Comparison of ENCODE assay signal across 10 mouse cellular contexts in genomic region chr5:143060774-143061385, GRCm38 (mm10). TPM values are rescaled to one million over a fixed set of nuclear protein-coding genes. Genes with fewer than 3 reads are reported as not detected.
DNase-seq lines count a peak whose midpoint lies in the region; ATAC-seq and TF ChIP-seq lines count a peak whose summit lies in the region.
"Had no signal": no experiment of that assay in that cellular context is flagged by ENCODE, and none has a peak within 500 bp of the region (broad histone marks: within the 10 kb centered on the region; RNA-seq: fewer than 3 reads in every experiment).

No protein-coding gene starts in this region.

- no peak for ATAC-seq in hindbrain, embryonic 11.5 days (ENCODE audit: low FRiP score)
- ATAC-seq in forebrain, postnatal 0 days, result peak; percentile 75
- no peak for ATAC-seq in liver, embryonic 14.5 days (ENCODE audit: insufficient read depth)
- ATAC-seq in erythroblast, adult 5-6 weeks (replicated peaks; ENCODE audit: low FRiP score, poor library complexity, severe bottlenecking), result no peak

- no peaks in the 10 kb centered on the region for H3K9me3 ChIP-seq in hindbrain, embryonic 10.5 days
- no peaks in the 10 kb centered on the region for H3K9me3 ChIP-seq in hindbrain, embryonic 11.5 days (ENCODE audit: control insufficient read depth, low read length)
- H3K9me3 ChIP-seq in forebrain, postnatal 0 days (ENCODE audit: low read length), result no peaks in the 10 kb centered on the region
- H3K9me3 ChIP-seq in liver, embryonic 14.5 days (ENCODE audit: control insufficient read depth, low read length), result no peaks in the 10 kb centered on the region
- H3K9me3 ChIP-seq: embryonic facial prominence, embryonic 13.5 days; G1E; lung, embryonic 15.5 days had no signal

- no peaks in the 10 kb centered on the region for H3K27me3 ChIP-seq in hindbrain, embryonic 10.5 days (ENCODE audit: insufficient read depth, poor library complexity, severe bottlenecking)
- H3K27me3 ChIP-seq in hindbrain, embryonic 11.5 days (ENCODE audit: control insufficient read depth, insufficient read depth, low read length), result no peaks in the 10 kb centered on the region
- no peaks in the 10 kb centered on the region for H3K27me3 ChIP-seq in forebrain, postnatal 0 days (ENCODE audit: insufficient read depth, low read length)
- no peaks in the 10 kb centered on the region for H3K27me3 ChIP-seq in liver, embryonic 14.5 days (ENCODE audit: control insufficient read depth, insufficient read depth, low read length)
- H3K27me3 ChIP-seq: embryonic facial prominence, embryonic 13.5 days; lung, embryonic 15.5 days had no signal

- 16% methylated on average over 2 of the region's 2 CpGs for WGBS in hindbrain, embryonic 10.5 days
- WGBS in hindbrain, embryonic 11.5 days, result 26% methylated on average over 2 of the region's 2 CpGs
- WGBS in forebrain, postnatal 0 days, result 33% methylated on average over 2 of the region's 2 CpGs
- WGBS in liver, embryonic 14.5 days (ENCODE audit: insufficient replicate concordance), result 42% methylated on average over 2 of the region's 2 CpGs
- 33% methylated on average over 2 of the region's 2 CpGs for WGBS in olfactory bulb, adult 2 months

- TF ChIP-seq CTCF in forebrain, postnatal 0 days (IDR thresholded peaks at IDR 0.05; ENCODE audit: low read depth), result no peak
- no peak for TF ChIP-seq CTCF in liver, embryonic 14.5 days (IDR thresholded peaks at IDR 0.05; ENCODE audit: low read depth)
- no peak for TF ChIP-seq CTCF in olfactory bulb, adult 2 months (IDR thresholded peaks at IDR 0.05; ENCODE audit: insufficient read depth, low read depth, low read length)

- DNase-seq in hindbrain, embryonic 10.5 days (ENCODE audit: low spot score), result peak; percentile 41
- no peak for DNase-seq in hindbrain, embryonic 11.5 days (ENCODE audit: low spot score)
- no peak for DNase-seq in forebrain, postnatal 0 days
- DNase-seq in liver, embryonic 14.5 days (ENCODE audit: low read depth in 3 of 3, low spot score in 3 of 3), result no peak
- DNase-seq in layer of hippocampus, adult 11-12 months (ENCODE audit: low spot score), result no peak

- no peak overlapping the region for H3K4me2 ChIP-seq in hindbrain, embryonic 11.5 days (replicated peaks; ENCODE audit: low read depth, low read length)
- no peak overlapping the region for H3K4me2 ChIP-seq in forebrain, postnatal 0 days (ENCODE audit: low read depth)
- H3K4me2 ChIP-seq in liver, embryonic 14.5 days (ENCODE audit: low read depth), result peak overlapping the region; percentile 79
- H3K4me2 ChIP-seq: embryonic facial prominence, embryonic 13.5 days; lung, embryonic 15.5 days had no signal

- no peak for TF ChIP-seq EP300 in liver, embryonic 14.5 days (IDR thresholded peaks at IDR 0.05; ENCODE audit: low read depth)

- peak overlapping the region; percentile 36; the same call in 1 of the 2 replicates for H3K27ac ChIP-seq in hindbrain, embryonic 10.5 days
- H3K27ac ChIP-seq in hindbrain, embryonic 11.5 days (ENCODE audit: low read depth, low read length), result no peak overlapping the region
- H3K27ac ChIP-seq in forebrain, postnatal 0 days (ENCODE audit: low read depth, low read length), result peak overlapping the region; percentile 69; the same call in 1 of the 2 replicates
- H3K27ac ChIP-seq in liver, embryonic 14.5 days, result peak overlapping the region; percentile 95
- H3K27ac ChIP-seq in olfactory bulb, adult 2 months (ENCODE audit: insufficient read depth, low read depth, low read length), result peak overlapping the region; percentile 72
- H3K27ac ChIP-seq: embryonic facial prominence, embryonic 13.5 days; lung, embryonic 15.5 days had no signal

- peaks cover 70% of the 10 kb centered on the region for H3K36me3 ChIP-seq in hindbrain, embryonic 10.5 days
- H3K36me3 ChIP-seq in hindbrain, embryonic 11.5 days (ENCODE audit: control insufficient read depth, insufficient read depth, low read length), result peaks cover 2% of the 10 kb centered on the region; the same call in 1 of the 2 replicates
- H3K36me3 ChIP-seq in forebrain, postnatal 0 days (ENCODE audit: insufficient read depth), result peaks cover 12% of the 10 kb centered on the region
- H3K36me3 ChIP-seq in liver, embryonic 14.5 days (replicated peaks; ENCODE audit: control insufficient read depth, insufficient read depth, low read depth), result peaks cover 11% of the 10 kb centered on the region

- no peak overlapping the region for H3K4me3 ChIP-seq in hindbrain, embryonic 10.5 days
- H3K4me3 ChIP-seq in hindbrain, embryonic 11.5 days (ENCODE audit: low read depth, low read length), result no peak overlapping the region
- no peak overlapping the region for H3K4me3 ChIP-seq in forebrain, postnatal 0 days (ENCODE audit: low read depth, low read length)
- H3K4me3 ChIP-seq in liver, embryonic 14.5 days (ENCODE audit: insufficient read depth in 1 of 2, low read depth in 2 of 2, low read length in 2 of 2), result no peak overlapping the region
- no peak overlapping the region for H3K4me3 ChIP-seq in olfactory bulb, adult 2 months (ENCODE audit: insufficient read depth, low read depth, low read length)
- H3K4me3 ChIP-seq: embryonic facial prominence, embryonic 13.5 days; lung, embryonic 15.5 days had no signal

- peaks cover 28% of the 10 kb centered on the region for H3K4me1 ChIP-seq in hindbrain, embryonic 10.5 days (replicated peaks)
- no peaks in the 10 kb centered on the region for H3K4me1 ChIP-seq in hindbrain, embryonic 11.5 days (replicated peaks; ENCODE audit: control insufficient read depth, insufficient read depth, low read length)
- no peaks in the 10 kb centered on the region for H3K4me1 ChIP-seq in forebrain, postnatal 0 days (ENCODE audit: insufficient read depth)
- peaks cover 67 to 70% of the 10 kb centered on the region in 2 experiments for H3K4me1 ChIP-seq in liver, embryonic 14.5 days (replicated peaks; ENCODE audit: control insufficient read depth in 2 of 2, insufficient read depth in 2 of 2, low read length in 1 of 2)
- H3K4me1 ChIP-seq in olfactory bulb, adult 2 months (ENCODE audit: control insufficient read depth, insufficient read depth, low read length), result 0 out of 2 replicates have a peak, but pooled peaks cover 2% of the 10 kb centered on the region

- no peak overlapping the region for H3K9ac ChIP-seq in hindbrain, embryonic 11.5 days (ENCODE audit: low read depth, low read length)
- H3K9ac ChIP-seq in forebrain, postnatal 0 days, result no peak overlapping the region
- H3K9ac ChIP-seq in liver, embryonic 14.5 days (replicated peaks), result peak overlapping the region; percentile 44; the same call in 1 of the 2 replicates
- H3K9ac ChIP-seq: embryonic facial prominence, embryonic 13.5 days; lung, embryonic 15.5 days had no signal

- no peak for TF ChIP-seq POLR2A in olfactory bulb, adult 2 months (IDR thresholded peaks at IDR 0.05; ENCODE audit: insufficient read depth, low read depth, low read length)

RNA-seq across cellular contexts. Expression of gene Rnf216, which starts 51.9 kb away (rescaled TPM):
- polyA plus RNA-seq in hindbrain, embryonic 10.5 days (2016; fragmentation: Nextera tagmentation; extraction: Ambion mirVana), result 44.2 and 44.3 TPM in 2 replicates
- polyA plus RNA-seq in hindbrain, embryonic 11.5 days (2014; fragmentation: Nextera tagmentation; extraction: Ambion mirVana), result 31.1 and 49.5 TPM in 2 replicates
- total RNA-seq in forebrain, postnatal 0 days (2014; rRNA removed), result 35.2 and 41.0 TPM in 2 replicates
- 25.9 and 29.3 TPM in 2 replicates for polyA plus RNA-seq in forebrain, postnatal 0 days (2015; fragmentation: Nextera tagmentation; extraction: Ambion mirVana)
- 8.7 and 9.7 TPM in 2 replicates for polyA plus RNA-seq in liver, embryonic 14.5 days (2012; rRNA removed)
- polyA plus RNA-seq in liver, embryonic 14.5 days (2014; fragmentation: Nextera tagmentation; extraction: Ambion mirVana), result 10.8 and 12.3 TPM in 2 replicates
- polyA plus RNA-seq in olfactory bulb, adult 2 months (2012; ENCODE audit: insufficient read depth, insufficient read length, low replicate concordance, missing spikeins), result not detected in 2 replicates
- 10.4 and 19.9 TPM in 2 replicates for total RNA-seq in erythroblast, adult 5-6 weeks (2015; ENCODE audit: low replicate concordance)
- 31.5 and 53.4 TPM in 2 replicates for total RNA-seq in erythroblast, adult 5-6 weeks (2017; ENCODE audit: low replicate concordance)
